Mouse (Mus musculus) megakaryocyte progenitor cell, adult 5-6 weeks (primary cell): ENCODE results near the gene Rnf121. TPM values are rescaled to one million over a fixed set of nuclear protein-coding genes. Genes with fewer than 3 reads are reported as not detected.
A peak's percentile ranks its signal among the peaks of the same experiment; 100 is the strongest.
"Not testable (repeated sequence)": the region's sequence is repeated elsewhere in the genome, so short reads cannot be mapped to it uniquely, and the experiment has no call there.

ENCODE experiments used
- ATAC-seq: replicated peaks from 2 replicates; pipeline ENCODE4 v1.8.0; 2016; ENCODE audit warnings: mild to moderate bottlenecking, moderate TSS enrichment, inconsistent platforms; ENCODE audit not compliant: poor library complexity
- total RNA-seq, 2 experiments: library from RNA; stranded (forward) in 1 of 2; stranded (reverse) in 1 of 2; fragments of 157-497, 149-512 nt in 1 of 2; fragments of 200-1000 nt in 1 of 2; gene quantifications; 2 replicates each; pipeline versions ENCODE4 v1.2.3 to v1.2.4; 2015 to 2017

Gene Rnf121
- total RNA-seq, 2 experiments from 2014 or later = 11.3 to 12.7 TPM

GRCm38 (mm10) chr7:102066363-102066762, 1.1 kb upstream of the Rnf121 start:
- no peak for ATAC-seq

GRCm38 (mm10) chr7:102064655-102065045, 619 bp downstream of the Rnf121 start:
- ATAC-seq = peak; percentile 2; the same call in 1 of the 2 replicates

GRCm38 (mm10) chr7:102063891-102064290, 1.4 kb downstream of the Rnf121 start:
- no peak for ATAC-seq

- ATAC-seq = no peak
These were observed 3.1 kb downstream of the Rnf121 start for GRCm38 (mm10) chr7:102062203-102062602.

GRCm38 (mm10) chr7:102061353-102061752, 3.9 kb downstream of the Rnf121 start:
- no peak for ATAC-seq

- peak; percentile 80 for ATAC-seq
These were observed 16.7 kb downstream of the Rnf121 start for GRCm38 (mm10) chr7:102048524-102048923.

GRCm38 (mm10) chr7:102042314-102042713, 23.0 kb downstream of the Rnf121 start:
- no peak for ATAC-seq

- no peak for ATAC-seq
These were observed 28.0 kb downstream of the Rnf121 start for GRCm38 (mm10) chr7:102037318-102037717.

GRCm38 (mm10) chr7:102035534-102035933, 29.7 kb downstream of the Rnf121 start:
- no peak for ATAC-seq

- ATAC-seq = peak; percentile 50; the same call in 1 of the 2 replicates
These were observed 30.4 kb downstream of the Rnf121 start for GRCm38 (mm10) chr7:102034904-102035303.

GRCm38 (mm10) chr7:102025187-102026119, 39.8 kb downstream of the Rnf121 start:
- peak; percentile 44 for ATAC-seq

- ATAC-seq = no peak
These were observed 41.4 kb downstream of the Rnf121 start for GRCm38 (mm10) chr7:102023821-102024220.

- not testable (repeated sequence) for ATAC-seq
These were observed 44.3 kb downstream of the Rnf121 start for GRCm38 (mm10) chr7:102020934-102021333.

- ATAC-seq = peak; percentile 60
These were observed 45.9 kb downstream of the Rnf121 start for GRCm38 (mm10) chr7:102019362-102019761.

- no peak for ATAC-seq
These were observed 46.7 kb downstream of the Rnf121 start, which contains the start of gene Il18bp for GRCm38 (mm10) chr7:102018590-102018989. Gene Il18bp (minus strand): TSS chr7:102018690.

GRCm38 (mm10) chr7:102018034-102018433, 47.2 kb downstream of the Rnf121 start:
- ATAC-seq = no peak

- peak; percentile 55 for ATAC-seq
These were observed 47.8 kb downstream of the Rnf121 start for GRCm38 (mm10) chr7:102017452-102017851.

GRCm38 (mm10) chr7:102016936-102017335, 48.3 kb downstream of the Rnf121 start:
- 0 out of 2 replicates have a peak, but pooled peaks have one; percentile 11 for ATAC-seq

- ATAC-seq = no peak
These were observed 50.3 kb downstream of the Rnf121 start for GRCm38 (mm10) chr7:102014995-102015394.

GRCm38 (mm10) chr7:102013416-102013815, 51.9 kb downstream of the Rnf121 start:
- ATAC-seq = no peak

- ATAC-seq = no peak
These were observed 53.4 kb downstream of the Rnf121 start for GRCm38 (mm10) chr7:102011855-102012254.

- ATAC-seq = peak; percentile 75
These were observed 58.7 kb downstream of the Rnf121 start for GRCm38 (mm10) chr7:102006520-102006919.
